Mouse (Mus musculus) lung, embryonic 16.5 days (tissue): ENCODE measurements around the gene Fgfr2. TPM values are rescaled to one million over a fixed set of nuclear protein-coding genes. Genes with fewer than 3 reads are reported as not detected.

ENCODE experiments used
- ATAC-seq: fragments of 200-750 bp; cut with Nextera tagmentation; 2 replicates; pipeline ENCODE4 v1.8.0; 2017; ENCODE audit warnings: low read depth, mild to moderate bottlenecking, moderate library complexity
- H3K27ac ChIP-seq: fragments of 300-500 bp; sonication (generic); 2 replicates; pipeline ENCODE4 v1.5.1; 2014; ENCODE audit warnings: mild to moderate bottlenecking, control low read depth, low read length
- H3K27me3 ChIP-seq: fragments of 300-500 bp; sonication (generic); 2 replicates; pipeline ENCODE4 v1.6.1; 2014; ENCODE audit warnings: low read depth, low read length, mixed read lengths; ENCODE audit not compliant: control insufficient read depth, insufficient read depth
- H3K36me3 ChIP-seq: fragments of 300-500 bp; sonication (generic); 2 replicates; pipeline ENCODE4 v1.6.1; 2014; ENCODE audit warnings: low read length; ENCODE audit not compliant: control insufficient read depth, insufficient read depth
- H3K4me1 ChIP-seq: fragments of 300-500 bp; sonication (generic); replicated peaks from 2 replicates; pipeline ENCODE4 v1.6.1; 2014; ENCODE audit warnings: low read length, mixed read lengths; ENCODE audit not compliant: control insufficient read depth, insufficient read depth
- H3K4me2 ChIP-seq: fragments of 300-500 bp; sonication (generic); 2 replicates; pipeline ENCODE4 v1.6.1; 2014; ENCODE audit warnings: low read depth, low read length, control low read depth
- H3K4me3 ChIP-seq: fragments of 300-500 bp; sonication (generic); 2 replicates; pipeline ENCODE4 v1.5.1; 2014; ENCODE audit warnings: mild to moderate bottlenecking, low read length, control low read depth
- H3K9ac ChIP-seq: fragments of 300-500 bp; sonication (generic); 2 replicates; pipeline ENCODE4 v1.6.1; 2014; ENCODE audit warnings: low read length, control low read depth
- H3K9me3 ChIP-seq: fragments of 300-500 bp; sonication (generic); 2 replicates; pipeline ENCODE4 v1.6.1; 2016; ENCODE audit warnings: low read length; ENCODE audit not compliant: control insufficient read depth
- WGBS: fragments of 180-500 bp; shearing (Covaris S2); extraction: QIAGEN DNeasy Blood & Tissue Kit; methylation state at CpG from one replicate; pipeline ENCODE4 v1.1.7; 2014; 5-methylcytosine and 5-hydroxymethylcytosine counted together
- polyA plus RNA-seq: library from polyadenylated mRNA; unstranded; fragments of >200 nt; fragmentation: Nextera tagmentation; extraction: Ambion mirVana; gene quantifications from 2 replicates; pipeline ENCODE4 v1.2.1, GENCODE M21; 2015

The Fgfr2 gene
- polyA plus RNA-seq, 1 experiment from 2014 or later, result 175 TPM

DNA sequence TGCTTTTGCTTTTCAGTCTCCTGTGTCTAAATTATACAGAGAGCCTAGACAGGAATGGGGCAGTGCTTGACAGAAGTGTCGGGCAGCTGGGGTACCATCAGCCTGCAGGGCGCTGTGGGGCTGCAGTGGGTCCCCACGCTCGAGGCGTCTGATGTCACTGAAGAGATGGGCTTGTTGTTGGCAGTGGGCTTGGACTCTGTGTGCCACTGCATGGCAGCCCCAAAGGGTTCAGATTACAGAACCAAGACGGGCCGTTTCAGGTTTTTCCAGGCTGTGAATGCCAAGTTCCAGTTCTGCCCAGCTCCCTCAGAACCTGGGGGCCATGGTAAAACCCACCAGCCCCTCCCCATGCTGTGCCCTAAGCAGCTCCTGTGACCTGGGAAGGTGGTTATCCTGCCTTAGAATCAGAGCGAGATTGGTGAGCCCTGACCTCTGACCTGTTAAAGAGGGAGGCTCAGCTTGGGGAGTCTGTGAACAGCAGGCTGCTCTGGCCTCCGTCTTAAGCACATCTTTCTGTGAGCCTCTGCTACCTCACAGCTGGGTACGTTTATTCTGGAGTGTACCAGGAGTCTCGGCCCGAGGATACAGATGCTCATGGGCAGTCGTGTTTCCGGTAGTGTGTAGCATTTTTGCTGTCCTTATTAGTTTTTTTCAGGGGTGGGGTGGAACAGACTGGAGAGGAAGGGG, 465.6 kb downstream of the Fgfr2 start:
- no peak overlapping the region for H3K4me3 ChIP-seq
- peak overlapping the region; percentile 5; the same call in 1 of the 2 replicates for H3K9ac ChIP-seq
- no peaks in the 10 kb centered on the region for H3K9me3 ChIP-seq
- no peaks in the 10 kb centered on the region for H3K27me3 ChIP-seq
- no peak for ATAC-seq
- peak overlapping the region; percentile 80 for H3K27ac ChIP-seq
- H3K4me1 ChIP-seq, result peaks cover 51% of the 10 kb centered on the region
- 43% methylated on average over 14 of the region's 14 CpGs for WGBS
- H3K36me3 ChIP-seq, result no peaks in the 10 kb centered on the region
- H3K4me2 ChIP-seq, result no peak overlapping the region

DNA sequence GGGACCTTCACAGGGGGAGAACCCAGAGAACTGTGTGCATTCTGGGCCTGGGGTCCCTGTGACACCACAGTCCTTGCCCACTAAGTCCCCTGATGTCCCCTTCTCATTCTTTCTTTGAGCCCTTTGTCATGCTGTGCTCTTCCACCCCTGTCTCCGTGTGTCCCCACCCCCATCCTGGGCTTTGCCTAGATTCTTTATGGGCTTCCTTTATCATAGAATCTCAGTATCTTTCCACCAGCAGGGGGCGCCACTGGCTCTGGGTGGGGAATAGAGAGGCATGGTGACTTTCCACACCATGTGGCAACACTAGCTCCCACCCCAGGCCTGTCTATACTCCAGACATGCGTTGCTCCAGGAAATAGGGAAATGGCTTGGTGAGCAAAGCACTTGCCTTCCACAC, 466.6 kb downstream of the Fgfr2 start:
- H3K4me1 ChIP-seq, result peaks cover 47% of the 10 kb centered on the region
- H3K4me2 ChIP-seq, result no peak overlapping the region
- H3K27me3 ChIP-seq, result no peaks in the 10 kb centered on the region
- peak; percentile 63 for ATAC-seq
- peak overlapping the region; percentile 51 for H3K27ac ChIP-seq
- H3K9ac ChIP-seq, result 0 out of 2 replicates have a peak overlapping the region, but pooled peaks have one; percentile 2
- 3% methylated on average over 3 of the region's 3 CpGs for WGBS
- H3K36me3 ChIP-seq, result no peaks in the 10 kb centered on the region
- H3K4me3 ChIP-seq, result no peak overlapping the region
- H3K9me3 ChIP-seq, result no peaks in the 10 kb centered on the region

DNA sequence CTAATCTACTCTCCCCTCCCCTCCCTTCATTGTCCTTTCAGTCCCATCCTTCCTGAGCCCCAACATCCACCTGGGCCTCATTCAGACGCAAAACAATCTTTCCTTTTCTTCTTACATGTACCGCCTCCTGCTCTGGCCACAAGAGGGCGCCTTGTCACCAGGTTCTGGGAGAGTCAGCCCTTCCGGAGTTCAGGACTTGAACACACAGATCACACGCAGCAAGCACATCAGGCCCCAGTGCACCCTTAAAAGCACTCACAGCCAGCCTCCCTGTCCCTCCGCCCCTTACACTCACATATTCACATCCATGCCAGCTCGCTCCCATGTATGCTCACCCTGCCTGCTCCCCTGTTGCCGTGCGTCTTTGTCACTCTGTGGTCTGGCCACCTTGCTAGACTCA, 467.1 kb downstream of the Fgfr2 start:
- Histone ChIP-seq H3K27ac (peak overlapping the region; percentile 51), H3K27me3 (no peaks in the 10 kb centered on the region), H3K4me3 (no peak overlapping the region), H3K36me3 (no peaks in the 10 kb centered on the region), H3K9me3 (no peaks in the 10 kb centered on the region), H3K4me2 (no peak overlapping the region), H3K4me1 (peaks cover 43% of the 10 kb centered on the region), H3K9ac (0 out of 2 replicates have a peak overlapping the region, but pooled peaks have one; percentile 2)
- peak; percentile 73 for ATAC-seq
- WGBS, result 15% methylated on average over 9 of the region's 9 CpGs

DNA sequence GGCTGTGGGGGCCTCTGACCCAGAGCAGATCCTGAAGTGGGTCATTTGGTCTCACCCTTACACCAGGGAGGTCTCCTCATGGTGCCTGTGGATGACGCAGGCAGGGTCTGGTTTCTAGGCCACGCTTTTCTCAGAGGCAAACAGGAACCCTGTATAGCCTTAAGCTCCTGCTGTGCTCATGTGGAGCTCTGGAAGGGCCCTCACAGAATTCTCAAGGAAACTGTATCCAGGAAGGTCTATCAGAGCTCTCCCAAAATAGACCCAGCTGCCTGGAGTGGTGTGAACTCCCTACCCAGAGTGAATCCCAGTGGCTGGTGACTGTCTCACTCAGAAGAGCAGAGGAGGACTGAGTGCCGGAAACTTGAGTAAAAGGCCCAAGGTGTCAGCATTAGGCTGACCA, 468.7 kb downstream of the Fgfr2 start:
- Histone ChIP-seq H3K27ac (no peak overlapping the region), H3K36me3 (no peaks in the 10 kb centered on the region), H3K9ac (no peak overlapping the region), H3K4me3 (no peak overlapping the region), H3K4me1 (peaks cover 30% of the 10 kb centered on the region), H3K9me3 (no peaks in the 10 kb centered on the region), H3K27me3 (no peaks in the 10 kb centered on the region), H3K4me2 (no peak overlapping the region)
- no peak for ATAC-seq
- 85% methylated on average over 3 of the region's 3 CpGs for WGBS

DNA sequence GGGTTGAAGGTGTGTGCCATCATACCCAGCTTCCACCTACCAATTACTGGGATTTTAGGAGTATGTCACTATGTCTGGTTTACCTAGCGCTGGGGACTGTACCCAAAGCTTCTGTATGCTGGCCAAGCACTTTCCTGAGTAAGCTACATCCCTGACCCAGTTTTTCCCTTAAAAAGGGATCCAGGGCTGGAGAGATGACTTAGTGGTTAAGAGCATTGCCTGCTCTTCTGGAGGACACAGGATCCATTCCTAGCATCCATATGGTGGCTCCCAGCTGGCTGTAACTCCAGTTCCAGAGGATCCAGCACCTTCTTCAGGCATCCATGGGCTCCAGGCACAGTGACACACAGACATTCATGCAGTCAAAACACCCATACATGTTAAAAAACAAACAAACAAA, 476.6 kb downstream of the Fgfr2 start:
- H3K4me1 ChIP-seq, result no peaks in the 10 kb centered on the region
- no peak overlapping the region for H3K4me2 ChIP-seq
- H3K9me3 ChIP-seq, result no peaks in the 10 kb centered on the region
- WGBS, result 100% methylated on average over 1 of the region's 1 CpGs
- H3K27ac ChIP-seq, result no peak overlapping the region
- no peak overlapping the region for H3K4me3 ChIP-seq
- H3K9ac ChIP-seq, result no peak overlapping the region
- no peaks in the 10 kb centered on the region for H3K36me3 ChIP-seq
- H3K27me3 ChIP-seq, result no peaks in the 10 kb centered on the region
- no peak for ATAC-seq

DNA sequence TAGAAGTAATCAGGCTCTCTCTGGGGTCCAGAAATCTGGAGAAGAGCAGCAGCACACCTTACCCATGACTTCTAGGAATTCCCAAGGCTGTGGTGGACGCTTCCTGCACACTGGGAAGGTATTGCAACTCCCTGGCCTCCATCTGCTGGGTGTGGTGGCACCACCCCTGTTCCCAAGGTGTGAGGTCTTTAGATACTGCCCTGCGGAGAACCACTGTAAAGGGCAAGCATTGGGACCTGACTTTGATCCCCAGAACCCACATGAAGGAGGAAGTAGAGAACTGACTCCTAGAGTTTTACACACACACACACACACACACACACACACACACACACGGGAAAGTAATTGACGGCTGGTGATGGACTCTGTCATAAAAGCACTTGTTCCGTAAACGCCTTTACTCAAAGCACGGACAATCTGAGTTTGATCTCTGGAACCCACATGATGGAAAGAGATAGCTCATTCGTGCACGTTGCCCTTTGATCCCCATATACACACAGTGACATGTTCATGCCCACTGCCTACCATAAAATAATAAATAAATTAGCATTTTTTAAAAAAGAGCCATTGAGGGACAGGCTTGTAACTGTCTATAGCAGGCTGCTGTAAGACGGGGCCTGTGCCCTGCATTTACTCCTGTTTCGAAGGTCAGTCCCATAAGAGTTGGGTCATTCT, 478.4 kb downstream of the Fgfr2 start:
- no peaks in the 10 kb centered on the region for H3K9me3 ChIP-seq
- no peak overlapping the region for H3K9ac ChIP-seq
- no peak overlapping the region for H3K4me2 ChIP-seq
- no peak overlapping the region for H3K27ac ChIP-seq
- H3K27me3 ChIP-seq, result no peaks in the 10 kb centered on the region
- ATAC-seq, result no peak
- no peaks in the 10 kb centered on the region for H3K36me3 ChIP-seq
- H3K4me3 ChIP-seq, result no peak overlapping the region
- H3K4me1 ChIP-seq, result no peaks in the 10 kb centered on the region
- 77% methylated on average over 11 of the region's 11 CpGs for WGBS

DNA sequence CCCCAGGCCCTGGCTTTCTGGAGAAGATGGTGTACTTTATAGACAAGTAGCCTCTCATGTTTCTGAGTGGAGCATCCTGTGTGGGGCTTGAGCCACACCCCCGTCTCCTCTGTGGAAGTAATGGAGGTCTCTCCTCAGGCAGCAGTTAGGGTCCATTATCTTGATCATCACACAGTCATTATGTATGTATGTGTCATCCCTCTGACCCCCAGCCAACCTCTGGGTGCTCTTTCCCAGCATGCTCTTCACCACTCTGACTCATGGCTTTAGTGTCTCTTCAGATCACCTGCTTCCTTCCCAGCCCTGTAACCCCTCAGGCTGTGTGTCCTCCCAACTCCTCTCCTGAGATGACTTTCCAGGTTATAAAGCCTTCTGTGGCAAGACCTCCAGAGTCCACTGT, 481.5 kb downstream of the Fgfr2 start:
- H3K4me2 ChIP-seq, result no peak overlapping the region
- ATAC-seq, result no peak
- no peaks in the 10 kb centered on the region for H3K36me3 ChIP-seq
- no peak overlapping the region for H3K27ac ChIP-seq
- H3K27me3 ChIP-seq, result no peaks in the 10 kb centered on the region
- H3K4me3 ChIP-seq, result no peak overlapping the region
- H3K9me3 ChIP-seq, result no peaks in the 10 kb centered on the region
- no peak overlapping the region for H3K9ac ChIP-seq
- whole genome bisulfite sequencing, result 74% methylated on average over 1 of the region's 1 CpGs
- H3K4me1 ChIP-seq, result peaks cover 12% of the 10 kb centered on the region

DNA sequence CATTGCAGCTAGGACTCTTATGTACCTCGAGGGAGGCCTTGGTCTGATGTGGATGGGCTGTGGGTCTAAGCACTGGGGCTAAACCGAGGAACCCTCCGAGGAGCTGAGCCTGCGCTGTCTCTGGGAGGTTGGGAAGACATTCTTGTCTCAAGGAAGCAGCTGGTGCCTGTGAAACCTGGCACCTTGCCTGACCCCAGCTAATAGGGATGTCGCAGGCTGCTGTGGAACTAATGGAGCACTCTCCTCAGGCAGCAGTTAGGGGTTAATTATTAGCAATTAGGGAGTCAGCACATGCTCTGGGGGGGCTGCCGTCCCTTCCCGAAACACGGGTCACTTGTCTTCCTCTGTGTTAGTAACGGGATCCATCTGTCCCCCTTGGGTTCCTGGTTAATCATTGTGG, 482.2 kb downstream of the Fgfr2 start:
- H3K9ac ChIP-seq, result no peak overlapping the region
- no peak overlapping the region for H3K4me2 ChIP-seq
- no peaks in the 10 kb centered on the region for H3K36me3 ChIP-seq
- no peak overlapping the region for H3K27ac ChIP-seq
- H3K27me3 ChIP-seq, result no peaks in the 10 kb centered on the region
- no peak for ATAC-seq
- H3K4me3 ChIP-seq, result no peak overlapping the region
- no peaks in the 10 kb centered on the region for H3K9me3 ChIP-seq
- WGBS, result 26% methylated on average over 9 of the region's 9 CpGs
- H3K4me1 ChIP-seq, result peaks cover 12% of the 10 kb centered on the region

DNA sequence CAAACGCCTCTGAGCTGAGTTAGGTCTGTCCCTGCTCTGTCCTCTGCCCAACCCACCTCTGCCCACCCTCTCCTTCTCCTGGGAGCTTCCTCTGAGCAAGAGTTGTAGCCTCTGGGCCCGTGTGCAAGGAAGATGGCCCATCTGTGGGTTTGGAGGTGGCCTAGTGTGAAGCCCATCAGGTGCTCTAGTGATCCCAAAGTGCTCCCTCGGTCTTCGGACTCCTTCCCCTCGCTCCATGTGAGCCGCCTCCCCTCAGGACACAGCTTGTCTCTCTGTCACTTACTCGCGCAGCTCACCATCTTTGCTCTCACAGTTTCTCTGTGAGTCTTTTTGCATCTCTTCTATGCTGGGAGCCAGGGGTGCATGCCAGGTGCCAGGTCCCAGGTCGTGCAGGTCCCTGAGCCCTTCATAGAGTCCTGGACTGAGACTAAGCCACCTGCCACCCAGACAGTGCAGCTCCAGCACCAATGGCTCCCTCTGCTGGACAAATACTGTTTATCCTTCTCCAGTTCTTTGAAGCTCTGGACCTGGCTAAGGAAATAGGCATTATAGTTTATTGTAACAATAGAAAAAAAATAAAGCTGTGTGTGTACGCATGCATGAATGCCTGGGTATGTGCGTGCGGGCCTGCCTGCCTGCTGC, 484.6 kb downstream of the Fgfr2 start:
- no peaks in the 10 kb centered on the region for H3K36me3 ChIP-seq
- H3K27ac ChIP-seq, result no peak overlapping the region
- H3K4me3 ChIP-seq, result no peak overlapping the region
- H3K4me1 ChIP-seq, result peaks cover 12% of the 10 kb centered on the region
- peak; percentile 71 for ATAC-seq
- H3K4me2 ChIP-seq, result no peak overlapping the region
- no peaks in the 10 kb centered on the region for H3K9me3 ChIP-seq
- WGBS, result 55% methylated on average over 12 of the region's 12 CpGs
- H3K9ac ChIP-seq, result no peak overlapping the region
- H3K27me3 ChIP-seq, result no peaks in the 10 kb centered on the region
